Mouse (Mus musculus) left cerebral cortex, postnatal 10 days (tissue): ENCODE results near the gene Arhgap15. TPM values are rescaled to one million over a fixed set of nuclear protein-coding genes. Genes with fewer than 3 reads are reported as not detected.

Experiments used
- DNase-seq, 2 experiments: peaks; one replicate each; pipeline ENCODE4 v3.0.0; 2021 to 2022; ENCODE audit warnings: low spot score in 2 of 2, mixed read lengths in 1 of 2; ENCODE audit errors: extremely low spot score in 1 of 2
- intact Hi-C: fragments of 180-260 bp; cut with DNase I; formaldehyde crosslinking; loops from one replicate; pipeline ENCODE4 v1.15.1; 2025
- total RNA-seq, 2 experiments: library from RNA; stranded (reverse); gene quantifications; 2 replicates each; pipeline ENCODE4 v1.2.3; 2021

Arhgap15 gene
- total RNA-seq, 2 experiments from 2014 or later, result 6.3 to 6.9 TPM

DNA sequence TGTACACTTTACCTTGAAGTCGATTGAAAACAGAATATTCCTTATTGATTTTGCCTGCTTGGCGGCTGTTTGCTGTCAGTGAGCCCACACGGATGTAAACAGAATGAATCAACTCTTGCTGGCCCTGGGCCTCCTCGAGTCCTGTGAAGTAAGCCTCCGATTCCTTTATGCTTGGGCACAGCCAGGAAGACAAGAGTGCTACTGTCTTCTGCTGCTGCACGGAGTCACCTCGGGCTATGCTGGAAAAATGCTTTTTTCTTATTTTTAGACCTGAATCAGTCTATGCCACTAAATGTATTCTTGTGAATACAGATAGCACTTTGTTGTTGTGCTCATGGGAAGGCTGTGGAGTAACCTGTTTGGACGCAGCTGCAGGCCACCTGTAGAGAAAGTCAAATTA lies 469.7 kb downstream of the Arhgap15 start:
- intact Hi-C loops, result no loop called here
- DNase-seq, result no peak

DNA sequence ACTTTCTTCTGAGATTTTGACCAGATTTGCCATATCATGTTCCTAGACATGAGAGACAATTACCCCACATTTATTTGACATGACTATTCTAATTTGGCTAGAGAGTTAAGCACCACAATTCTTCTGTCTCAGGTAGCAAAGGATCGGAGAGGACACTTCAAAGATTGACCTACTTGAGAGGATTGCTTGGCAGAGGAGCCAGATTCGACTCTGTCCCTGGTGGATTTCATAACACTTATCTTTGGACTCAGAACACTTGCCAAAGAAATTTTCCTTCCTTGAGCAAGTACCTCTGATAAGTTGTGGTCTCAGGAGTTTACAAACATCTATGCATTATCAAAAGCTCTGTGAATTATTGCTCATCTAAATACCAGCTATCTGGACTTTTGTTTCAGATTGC lies 473.1 kb downstream of the Arhgap15 start:
- DNase-seq, result no peak
- intact Hi-C loops, result no loop called here

DNA sequence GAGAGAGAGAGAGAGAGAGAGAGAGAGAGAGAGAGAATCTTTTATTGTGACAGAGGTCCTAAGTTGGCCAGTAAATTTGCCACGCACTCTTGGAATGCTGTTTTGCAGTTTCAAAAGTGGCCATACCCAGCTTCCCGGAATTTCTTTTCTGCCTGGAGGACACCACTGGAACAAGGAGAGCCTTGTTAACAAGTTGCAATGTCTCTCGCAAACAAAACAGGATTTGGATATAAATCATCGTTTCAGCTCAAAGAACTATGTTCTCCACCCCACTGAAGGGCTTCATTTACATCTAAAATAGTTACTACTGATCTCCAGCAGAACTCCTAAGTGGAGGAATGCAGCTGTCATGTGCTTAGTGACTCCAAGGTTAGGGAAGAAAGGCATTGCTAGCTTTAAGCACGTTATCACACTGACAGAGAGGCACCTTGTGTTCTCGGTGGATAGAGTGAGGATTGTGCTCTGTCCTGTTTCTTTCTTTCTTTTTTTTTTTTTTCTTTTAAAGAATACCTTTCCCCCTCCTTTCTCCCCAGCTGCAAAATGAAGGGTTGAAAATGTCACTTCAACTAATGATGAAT lies 473.6 kb downstream of the Arhgap15 start:
- no peak for DNase-seq
- intact Hi-C loops, result no loop called here

DNA sequence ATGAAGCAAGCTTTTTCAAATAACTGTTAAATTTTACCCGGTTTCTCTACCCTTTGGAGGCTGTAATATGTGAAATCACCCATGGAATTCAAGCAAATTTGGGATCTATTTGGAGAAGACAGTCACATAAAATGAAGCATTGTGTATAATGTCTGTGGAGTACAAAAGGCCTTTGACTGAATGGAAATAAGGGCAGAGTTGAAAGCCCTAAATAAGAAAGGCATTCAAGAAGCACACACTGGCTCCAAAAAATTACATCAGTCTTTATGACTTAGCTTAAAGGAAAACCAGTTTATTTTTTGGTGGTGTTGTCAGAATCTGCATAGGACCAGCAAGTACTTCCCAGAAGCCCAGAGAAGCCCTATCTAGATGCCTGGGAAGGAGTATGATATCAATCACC lies 486.2 kb downstream of the Arhgap15 start:
- intact Hi-C loops, result no loop called here
- no peak for DNase-seq

DNA sequence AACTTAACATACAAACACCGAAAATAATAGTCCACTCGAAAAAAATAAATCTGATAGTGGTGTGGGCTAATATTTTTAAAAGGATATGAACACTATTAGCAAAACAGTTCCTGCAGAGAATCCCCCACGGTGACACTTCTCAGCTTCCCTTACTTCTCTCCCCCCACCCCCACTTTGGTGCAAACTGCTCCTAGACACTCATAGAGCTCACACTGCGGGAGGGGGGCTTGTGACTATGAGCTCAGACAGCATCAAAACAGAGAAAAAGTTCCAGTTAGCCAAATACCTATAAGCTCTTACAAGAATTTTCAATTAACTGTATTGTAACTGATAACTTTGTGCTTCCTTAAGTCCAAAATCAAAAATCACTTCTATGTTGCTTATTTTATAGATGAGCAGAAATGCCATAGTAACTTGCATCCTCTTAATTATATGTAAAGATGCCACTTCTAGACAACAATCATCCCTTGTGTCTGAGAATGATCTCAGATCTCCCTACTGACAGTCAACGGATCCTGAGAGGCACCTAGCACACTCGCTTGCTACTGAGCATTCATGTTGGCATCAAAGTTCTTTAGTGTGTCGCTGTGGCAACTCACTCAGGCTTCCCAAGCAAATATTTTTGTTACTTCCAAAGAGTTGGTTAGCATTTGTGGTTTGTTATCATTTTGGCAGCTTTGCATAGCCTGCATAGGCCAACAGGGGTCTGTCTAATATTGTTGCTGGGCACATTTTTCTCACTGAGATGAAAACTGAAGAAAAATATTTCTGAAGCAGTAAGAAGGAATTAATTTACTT lies 493.2 kb downstream of the Arhgap15 start:
- no peak for DNase-seq
- intact Hi-C loops, result no loop called here

DNA sequence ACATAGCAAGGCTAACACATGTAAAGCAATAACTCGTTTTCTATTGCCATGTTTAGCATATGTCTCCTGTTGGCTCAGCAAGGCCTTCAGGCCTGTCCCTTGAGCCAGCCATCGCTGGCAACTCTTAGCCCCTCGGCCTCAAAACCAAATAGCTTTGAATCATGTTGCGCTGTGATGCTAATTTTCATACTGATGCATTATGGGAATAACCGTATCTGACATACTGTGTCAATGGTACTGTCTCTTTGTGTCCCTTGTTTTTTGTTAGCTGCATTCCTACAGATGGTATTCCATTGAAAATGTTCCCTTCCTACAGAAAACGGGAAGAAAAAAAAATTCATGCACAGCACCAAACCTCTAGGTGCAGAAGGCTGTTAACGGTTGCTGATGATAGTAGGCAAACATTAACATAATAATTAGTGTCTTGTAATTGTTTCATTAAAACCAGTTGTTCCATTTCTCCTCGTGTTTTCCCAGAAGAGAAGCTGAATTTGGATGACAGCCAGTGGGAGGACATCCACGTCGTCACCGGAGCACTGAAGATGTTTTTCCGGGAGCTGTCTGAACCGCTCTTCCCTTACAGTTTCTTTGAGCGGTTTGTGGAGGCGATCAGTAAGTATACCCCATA lies 494.1 kb downstream of the Arhgap15 start:
- intact Hi-C loops, result no loop called here
- DNase-seq, result peak; percentile 21 to 35

DNA sequence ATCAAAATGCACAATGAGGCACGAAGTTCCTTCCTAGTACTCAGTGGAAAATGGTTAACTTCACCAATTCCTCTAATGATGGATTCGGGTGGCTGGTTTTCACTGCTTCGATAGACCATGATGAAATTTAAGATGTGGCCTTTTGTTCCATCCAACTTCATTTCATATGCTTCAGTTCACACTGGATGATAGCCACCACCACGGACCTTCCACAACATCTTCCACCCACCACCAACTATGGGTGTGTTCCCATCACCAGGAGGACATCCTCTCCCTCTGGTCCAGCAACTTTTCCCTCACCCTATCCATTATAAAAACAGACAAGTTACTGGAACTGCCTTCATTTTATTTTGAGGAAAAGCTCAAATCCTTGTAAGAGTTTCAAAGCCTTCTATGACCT lies 506.7 kb downstream of the Arhgap15 start:
- DNase-seq, result no peak
- intact Hi-C loops, result no loop called here

DNA sequence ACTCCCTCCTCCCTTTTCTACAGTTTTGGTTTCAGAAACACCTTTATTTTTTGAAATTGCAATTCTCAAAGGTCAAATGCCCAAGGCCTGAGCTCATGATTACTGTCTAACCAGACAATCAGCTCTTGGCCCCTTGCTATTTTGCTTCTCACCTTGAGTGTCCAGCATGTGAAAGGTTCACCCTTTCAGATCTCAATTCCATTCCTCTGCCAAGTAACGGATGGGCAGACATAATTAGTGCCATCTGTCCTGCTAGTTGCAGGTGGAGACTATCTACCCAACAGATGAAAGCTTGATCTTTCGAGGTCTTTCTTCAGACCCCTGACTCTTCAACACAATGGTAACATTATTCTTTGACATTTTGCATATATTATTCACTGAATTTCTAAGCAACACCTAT lies 509.3 kb downstream of the Arhgap15 start:
- intact Hi-C loops, result no loop called here
- DNase-seq, result no peak

DNA sequence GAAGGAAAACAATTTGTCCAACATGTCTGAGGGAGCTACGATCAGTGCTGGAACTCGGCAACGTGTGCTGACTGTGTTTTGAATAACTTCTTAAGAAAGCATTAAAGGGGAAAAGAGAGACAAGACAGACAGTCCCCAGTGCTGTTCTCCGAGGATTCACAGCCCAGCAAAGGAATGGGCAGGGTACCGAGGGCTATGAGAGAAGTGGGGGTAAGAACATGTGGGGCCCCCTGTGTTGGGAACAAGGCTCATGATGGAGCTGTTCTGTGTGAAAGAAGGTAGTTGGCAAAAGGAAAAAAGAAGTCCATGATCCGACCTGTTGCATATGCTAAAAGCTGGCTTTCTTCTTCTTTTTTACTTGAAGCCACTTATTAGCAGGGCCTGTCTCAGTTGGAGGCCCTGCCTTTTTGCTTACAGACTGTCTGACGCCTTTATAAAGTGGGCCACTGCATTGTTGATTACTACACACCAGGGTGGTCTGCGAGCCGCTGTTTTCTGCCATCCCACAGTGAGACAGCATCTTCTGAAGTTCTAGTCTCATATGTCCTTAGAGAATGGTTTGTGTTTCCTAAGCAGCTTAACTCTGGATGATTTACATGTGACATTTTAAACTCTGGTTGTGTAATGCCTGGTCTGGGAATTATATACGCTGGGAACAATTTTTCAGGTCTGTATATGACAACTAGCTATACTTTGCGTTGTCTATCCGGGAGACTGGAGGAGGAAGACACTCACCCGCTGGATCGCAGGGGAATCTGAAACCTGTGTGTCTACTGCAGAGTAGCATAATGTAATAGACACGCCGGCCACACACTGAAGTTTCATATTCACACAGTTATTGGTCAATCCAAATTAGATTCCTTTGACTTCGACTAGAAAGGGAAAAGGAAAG lies 523.1 kb downstream of the Arhgap15 start:
- DNase-seq, result no peak

DNA sequence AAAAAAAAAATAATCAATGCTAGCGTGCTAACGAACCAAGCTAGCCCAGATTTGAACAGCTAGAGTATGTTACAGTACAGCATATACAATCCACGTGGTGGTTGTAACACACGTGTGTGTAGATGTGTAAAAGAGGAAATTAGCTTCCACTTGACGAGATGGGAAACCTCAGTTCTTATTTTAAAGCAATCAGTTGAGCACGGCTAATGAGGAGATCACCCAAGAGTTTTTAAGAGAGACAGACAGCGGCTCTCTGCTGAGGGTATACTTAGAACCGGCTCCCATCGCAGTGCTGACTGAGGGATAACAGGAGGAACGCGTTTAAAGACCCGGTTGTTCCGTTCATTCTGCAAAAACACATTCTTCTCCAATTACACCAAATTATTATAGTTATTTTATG lies 524.0 kb downstream of the Arhgap15 start:
- DNase-seq, result no peak
- intact Hi-C loops, result no loop called here

More for the DNA sequence above, 523.1 kb downstream of the Arhgap15 start:
- intact Hi-C loops, result no loop called here

DNA sequence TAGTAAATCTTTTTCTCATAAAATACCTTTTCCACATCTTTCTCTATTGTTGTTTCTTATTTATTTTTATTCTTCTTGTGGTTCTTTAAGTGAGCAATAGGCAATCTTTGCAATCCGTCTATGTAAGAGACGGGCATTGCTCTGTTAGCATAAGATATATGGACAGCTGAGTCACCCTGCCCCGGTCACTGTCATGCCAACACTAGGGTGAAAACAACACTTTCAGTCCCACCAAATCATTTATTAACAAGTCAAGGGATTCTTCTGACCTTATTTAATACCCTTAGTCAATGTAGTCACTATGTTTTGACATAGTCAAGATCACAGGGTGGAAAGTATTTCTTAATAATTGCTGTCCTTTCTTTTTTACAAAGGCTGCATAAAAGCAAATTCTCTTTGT lies 525.8 kb downstream of the Arhgap15 start:
- intact Hi-C loops, result no loop called here
- no peak for DNase-seq

DNA sequence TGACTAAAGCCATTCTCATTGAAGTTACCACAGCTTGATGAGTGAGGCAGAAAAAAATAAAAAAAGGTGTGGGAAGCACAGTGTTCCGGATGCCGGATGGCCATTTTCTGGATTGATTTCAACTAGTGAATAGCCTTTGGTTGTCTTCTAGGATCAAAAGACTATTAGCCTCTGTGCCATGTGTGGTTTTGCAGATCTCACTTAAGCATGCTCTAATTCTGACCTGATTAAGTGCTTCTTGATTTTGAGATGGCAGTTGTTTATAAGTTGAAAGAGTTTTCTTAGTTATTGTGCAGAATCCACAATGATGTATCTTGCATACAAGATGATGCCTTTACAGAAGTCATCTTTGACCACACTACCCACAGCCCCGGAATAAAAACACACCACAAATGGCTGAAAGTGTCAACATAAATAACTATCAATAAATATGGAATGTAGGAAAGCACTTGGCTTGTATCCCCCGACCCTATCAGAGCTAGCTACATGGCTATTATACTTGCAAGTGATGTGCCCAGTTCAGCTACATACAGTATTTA lies 537.6 kb downstream of the Arhgap15 start:
- intact Hi-C loops, result no loop called here
- DNase-seq, result no peak

DNA sequence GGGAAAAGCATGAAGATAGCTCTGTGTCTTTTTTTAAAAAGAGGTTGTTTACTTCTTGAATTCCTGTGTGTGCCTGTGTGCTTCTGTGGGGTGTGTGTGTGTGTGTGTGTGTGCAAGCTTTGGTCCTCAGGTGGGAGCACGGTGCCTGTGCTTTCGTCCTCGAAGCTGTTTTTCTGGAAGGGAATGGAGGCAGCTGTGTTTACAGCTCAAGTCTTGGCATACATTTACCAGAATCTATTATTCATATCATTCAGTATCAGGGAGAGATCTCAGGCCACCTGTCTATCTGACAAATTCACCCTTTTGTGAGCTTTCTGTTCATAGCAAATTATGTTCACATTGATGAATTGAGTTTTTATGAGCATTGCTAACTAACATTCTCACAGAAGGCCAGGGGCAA lies 550.5 kb downstream of the Arhgap15 start:
- no peak for DNase-seq
- intact Hi-C loops, result no loop called here

DNA sequence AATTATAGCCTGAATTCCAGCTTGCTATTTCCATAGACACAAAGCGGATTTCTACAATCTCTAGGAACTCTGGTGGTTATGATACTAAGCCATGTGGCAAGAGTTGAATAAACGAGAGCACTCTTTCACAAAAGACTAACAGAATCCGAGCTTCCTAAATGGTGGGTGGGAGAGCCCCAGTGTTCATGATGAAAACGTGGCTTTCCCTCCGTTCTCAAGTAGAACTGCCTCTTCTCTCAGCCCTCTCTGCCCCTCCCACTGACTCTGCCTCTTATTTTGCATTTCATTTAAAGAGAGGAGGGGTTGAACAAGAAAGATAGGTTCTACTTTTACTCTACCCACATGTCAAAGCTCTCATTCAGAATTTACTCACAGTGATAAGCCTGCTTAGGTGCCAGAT lies 551.3 kb downstream of the Arhgap15 start:
- DNase-seq, result no peak
- intact Hi-C loops, result no loop called here

DNA sequence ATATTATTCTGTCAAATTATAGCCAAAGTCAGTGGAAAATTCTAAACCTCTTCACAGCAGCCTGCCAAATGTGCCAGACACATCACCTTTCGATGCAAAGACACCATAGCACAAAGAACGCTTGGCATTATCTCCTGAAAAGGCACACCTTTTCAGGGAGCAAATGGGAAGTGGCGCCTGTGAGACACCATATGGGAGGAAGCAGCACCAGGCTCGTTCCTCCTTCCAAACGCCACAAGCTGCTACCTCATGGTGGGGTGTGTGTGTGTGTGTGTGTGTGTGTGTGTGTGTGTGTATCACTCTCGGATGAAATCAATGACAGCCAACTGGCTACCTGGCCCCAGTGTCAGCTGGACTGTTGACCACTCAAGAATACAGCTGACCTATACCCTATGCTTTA lies 551.8 kb downstream of the Arhgap15 start:
- no peak for DNase-seq
- intact Hi-C loops, result no loop called here

DNA sequence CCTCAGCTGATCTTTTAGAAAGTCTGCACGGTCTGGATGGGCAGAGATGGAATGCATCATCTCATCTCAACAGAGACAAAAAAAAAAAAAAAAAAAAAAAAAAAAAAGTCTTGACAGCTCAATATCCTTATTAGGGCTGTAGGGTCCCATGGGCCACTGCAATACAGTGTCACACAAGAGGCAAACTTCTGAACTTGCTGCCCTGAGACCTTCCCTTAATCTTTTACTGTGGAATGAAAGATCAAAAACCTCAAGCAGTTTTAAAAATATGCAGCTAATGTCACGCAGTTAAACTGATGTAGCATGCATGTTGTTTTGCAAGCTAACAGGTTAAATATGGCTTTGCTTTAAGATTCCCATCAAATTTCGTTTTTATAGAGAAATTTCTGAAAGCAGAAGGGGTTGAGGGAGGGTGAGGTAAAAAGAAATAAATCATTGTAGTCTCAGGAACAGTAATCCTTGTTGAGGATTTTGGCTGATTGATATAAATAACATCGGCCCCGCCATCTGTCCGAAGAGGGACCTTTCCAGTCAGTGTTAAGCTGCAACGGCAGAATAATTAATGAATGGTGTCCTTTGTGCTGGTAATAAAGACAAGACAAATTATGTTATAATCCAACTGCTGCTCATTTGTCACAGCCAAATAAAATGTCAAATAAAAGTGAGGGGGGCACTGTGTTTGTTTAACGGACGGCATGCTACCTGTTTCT lies 555.8 kb downstream of the Arhgap15 start:
- no peak for DNase-seq
- intact Hi-C loops, result no loop called here

DNA sequence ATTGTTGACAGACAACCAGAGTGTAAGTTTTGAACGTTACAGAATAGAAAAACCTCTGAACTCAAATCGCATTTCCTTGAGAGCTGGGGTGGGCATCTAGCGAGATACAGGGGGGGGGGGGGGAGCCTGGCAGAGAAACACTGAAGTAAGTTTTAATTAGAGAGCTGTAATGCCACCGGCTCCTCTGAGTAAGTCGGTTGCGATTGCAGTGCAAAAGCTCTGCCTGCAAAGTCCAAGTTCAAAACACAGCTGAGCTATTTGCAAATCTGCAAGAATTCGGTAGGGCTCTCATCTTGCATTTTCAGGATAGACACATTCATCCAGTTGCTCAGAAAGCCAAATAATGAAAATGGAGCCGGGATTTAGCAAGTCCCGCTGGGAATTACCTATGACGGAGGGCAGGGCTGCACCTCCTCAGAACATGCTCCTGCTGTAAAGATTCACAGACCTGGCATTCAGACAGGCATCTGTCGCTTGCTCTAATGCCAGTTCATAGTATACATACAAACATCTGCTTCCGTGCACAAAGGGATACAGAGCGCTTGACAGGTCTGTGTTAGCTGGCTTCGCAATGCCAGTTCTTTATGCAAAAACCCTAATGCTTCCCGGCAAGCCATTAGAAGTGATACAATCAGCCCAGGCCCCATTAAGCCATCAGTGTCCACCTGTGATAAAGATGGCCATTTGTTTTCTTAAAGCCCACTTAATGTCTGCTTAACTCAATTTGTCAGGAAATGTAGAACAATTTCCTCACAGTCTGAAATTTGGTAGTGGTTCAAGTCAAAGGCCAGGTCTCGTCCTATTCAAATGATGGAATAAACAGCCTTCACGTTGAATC lies 556.6 kb downstream of the Arhgap15 start:
- intact Hi-C loops, result no loop called here

DNA sequence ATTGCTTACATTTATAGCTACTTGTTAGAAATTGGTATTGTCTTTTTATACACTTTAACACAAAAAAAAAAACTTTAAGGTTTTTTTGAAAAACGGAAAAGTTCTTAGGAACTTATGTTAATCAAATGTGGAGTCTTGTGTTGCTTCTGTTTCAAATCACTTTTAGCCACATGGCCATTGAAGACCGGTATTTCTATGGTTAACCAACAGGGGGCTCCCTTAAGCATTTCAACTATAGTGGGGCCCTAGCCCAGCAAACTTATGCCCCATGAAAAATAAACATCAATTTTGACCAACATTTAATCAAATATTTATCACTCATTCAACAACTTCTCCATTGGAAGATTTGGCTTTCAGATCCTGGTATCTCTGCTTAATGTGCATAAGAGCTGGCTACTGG lies 557.5 kb downstream of the Arhgap15 start:
- intact Hi-C loops, result no loop called here

More for the DNA sequence above, 556.6 kb downstream of the Arhgap15 start:
- DNase-seq, result no peak

More for the DNA sequence above, 557.5 kb downstream of the Arhgap15 start:
- no peak for DNase-seq
